Mouse (Mus musculus): ENCODE results near the gene Ncaph2.

Gene Ncaph2

GRCm38 (mm10) chr15:89377938-89378828 lies 22.7 kb downstream of the Ncaph2 start:
- H3K36me3 ChIP-seq (ENCODE audit: insufficient read depth, low read length): peaks cover under 1% of the 10 kb centered on the region; the same call in 1 of the 2 replicates
- TF ChIP-seq POU5F1 (IDR thresholded peaks at IDR 0.05; ENCODE audit: borderline replicate concordance, low read length) (no peak), CTCF (conservative IDR thresholded peaks at IDR 0.05; ENCODE audit: low read length) (no peak), NANOG (IDR thresholded peaks at IDR 0.05; ENCODE audit: borderline replicate concordance, low read length) (no peak)

GRCm38 (mm10) chr15:89378831-89379401 lies 23.4 kb downstream of the Ncaph2 start, which contains the start of gene Odf3b:
Odf3b (minus strand) TSS chr15:89379282.
- H3K9me3 ChIP-seq (ENCODE audit: low read length): no peaks in the 10 kb centered on the region
- H3K4me3 ChIP-seq (replicated peaks; ENCODE audit: low read length): peak within 1 kb of the TSS; percentile 76
- no peak for TF ChIP-seq CTCF (conservative IDR thresholded peaks at IDR 0.05; ENCODE audit: low read length)
- H3K27me3 ChIP-seq (ENCODE audit: insufficient read depth, low read length): peaks cover 62% of the 10 kb centered on the region
- H3K36me3 ChIP-seq (ENCODE audit: insufficient read depth, low read length): no peaks in the 10 kb centered on the region
- H3K4me1 ChIP-seq (replicated peaks; ENCODE audit: low read depth, low read length): peaks cover 48% of the 10 kb centered on the region

More at GRCm38 (mm10) chr15:89377938-89378828, 22.7 kb downstream of the Ncaph2 start:
- Histone ChIP-seq H3K27me3 (ENCODE audit: insufficient read depth, low read length) (peaks cover 59% of the 10 kb centered on the region), H3K9me3 (ENCODE audit: low read length) (no peaks in the 10 kb centered on the region), H3K4me3 (replicated peaks; ENCODE audit: low read length) (peak overlapping the region; percentile 76), H3K4me1 (replicated peaks; ENCODE audit: low read depth, low read length) (peaks cover 50% of the 10 kb centered on the region)

GRCm38 (mm10) chr15:89379429-89379828 lies 23.9 kb downstream of the Ncaph2 start:
- Histone ChIP-seq H3K27me3 (ENCODE audit: insufficient read depth, low read length) (peaks cover 67% of the 10 kb centered on the region), H3K36me3 (ENCODE audit: insufficient read depth, low read length) (no peaks in the 10 kb centered on the region), H3K9me3 (ENCODE audit: low read length) (no peaks in the 10 kb centered on the region), H3K4me3 (replicated peaks; ENCODE audit: low read length) (peak overlapping the region; percentile 76), H3K4me1 (replicated peaks; ENCODE audit: low read depth, low read length) (peaks cover 44% of the 10 kb centered on the region)
- no peak for TF ChIP-seq POU5F1 (IDR thresholded peaks at IDR 0.05; ENCODE audit: borderline replicate concordance, low read length)
- no peak for TF ChIP-seq NANOG (IDR thresholded peaks at IDR 0.05; ENCODE audit: borderline replicate concordance, low read length)
- no peak for TF ChIP-seq CTCF (conservative IDR thresholded peaks at IDR 0.05; ENCODE audit: low read length)

- Histone ChIP-seq H3K36me3 (ENCODE audit: insufficient read depth, low read length) (no peaks in the 10 kb centered on the region), H3K4me1 (replicated peaks; ENCODE audit: low read depth, low read length) (peaks cover 46% of the 10 kb centered on the region), H3K27me3 (ENCODE audit: insufficient read depth, low read length) (peaks cover 85% of the 10 kb centered on the region), H3K4me3 (replicated peaks; ENCODE audit: low read length) (peak within 1 kb of the TSS; percentile 74), H3K9me3 (ENCODE audit: low read length) (no peaks in the 10 kb centered on the region)
- TF ChIP-seq CTCF (conservative IDR thresholded peaks at IDR 0.05; ENCODE audit: low read length): no peak
Measured at GRCm38 (mm10) chr15:89384617-89385016, 29.1 kb downstream of the Ncaph2 start, which contains the start of gene Klhdc7b. Klhdc7b (plus strand) TSS chr15:89384917.

- Histone ChIP-seq H3K4me3 (replicated peaks; ENCODE audit: low read length) (peak overlapping the region; percentile 64), H3K9me3 (ENCODE audit: low read length) (no peaks in the 10 kb centered on the region), H3K27me3 (ENCODE audit: insufficient read depth, low read length) (peaks cover 76% of the 10 kb centered on the region), H3K4me1 (replicated peaks; ENCODE audit: low read depth, low read length) (peaks cover 45% of the 10 kb centered on the region), H3K36me3 (ENCODE audit: insufficient read depth, low read length) (no peaks in the 10 kb centered on the region)
- TF ChIP-seq NANOG (IDR thresholded peaks at IDR 0.05; ENCODE audit: borderline replicate concordance, low read length): no peak
- no peak for TF ChIP-seq CTCF (conservative IDR thresholded peaks at IDR 0.05; ENCODE audit: low read length)
- no peak for TF ChIP-seq POU5F1 (IDR thresholded peaks at IDR 0.05; ENCODE audit: borderline replicate concordance, low read length)
Measured at GRCm38 (mm10) chr15:89387127-89387526, 31.6 kb downstream of the Ncaph2 start.

GRCm38 (mm10) chr15:89390081-89390480 lies 34.6 kb downstream of the Ncaph2 start:
- peaks cover 38% of the 10 kb centered on the region for H3K4me1 ChIP-seq (replicated peaks; ENCODE audit: low read depth, low read length)
- TF ChIP-seq POU5F1 (IDR thresholded peaks at IDR 0.05; ENCODE audit: borderline replicate concordance, low read length) (no peak), CTCF (conservative IDR thresholded peaks at IDR 0.05; ENCODE audit: low read length) (no peak), NANOG (IDR thresholded peaks at IDR 0.05; ENCODE audit: borderline replicate concordance, low read length) (no peak)
- H3K9me3 ChIP-seq (ENCODE audit: low read length): no peaks in the 10 kb centered on the region
- H3K27me3 ChIP-seq (ENCODE audit: insufficient read depth, low read length): peaks cover 56% of the 10 kb centered on the region
- no peaks in the 10 kb centered on the region for H3K36me3 ChIP-seq (ENCODE audit: insufficient read depth, low read length)
- H3K4me3 ChIP-seq (replicated peaks; ENCODE audit: low read length): no peak overlapping the region

GRCm38 (mm10) chr15:89396883-89397282 lies 41.4 kb downstream of the Ncaph2 start:
- no peaks in the 10 kb centered on the region for H3K36me3 ChIP-seq (ENCODE audit: insufficient read depth, low read length)
- H3K9me3 ChIP-seq (ENCODE audit: low read length): no peaks in the 10 kb centered on the region
- peaks cover 11% of the 10 kb centered on the region; the same call in 1 of the 2 replicates for H3K27me3 ChIP-seq (ENCODE audit: insufficient read depth, low read length)
- no peak overlapping the region for H3K4me3 ChIP-seq (replicated peaks; ENCODE audit: low read length)
- no peak for TF ChIP-seq POU5F1 (IDR thresholded peaks at IDR 0.05; ENCODE audit: borderline replicate concordance, low read length)
- TF ChIP-seq NANOG (IDR thresholded peaks at IDR 0.05; ENCODE audit: borderline replicate concordance, low read length): no peak
- no peak for TF ChIP-seq CTCF (conservative IDR thresholded peaks at IDR 0.05; ENCODE audit: low read length)
- H3K4me1 ChIP-seq (replicated peaks; ENCODE audit: low read depth, low read length): peaks cover 29% of the 10 kb centered on the region

DNA sequence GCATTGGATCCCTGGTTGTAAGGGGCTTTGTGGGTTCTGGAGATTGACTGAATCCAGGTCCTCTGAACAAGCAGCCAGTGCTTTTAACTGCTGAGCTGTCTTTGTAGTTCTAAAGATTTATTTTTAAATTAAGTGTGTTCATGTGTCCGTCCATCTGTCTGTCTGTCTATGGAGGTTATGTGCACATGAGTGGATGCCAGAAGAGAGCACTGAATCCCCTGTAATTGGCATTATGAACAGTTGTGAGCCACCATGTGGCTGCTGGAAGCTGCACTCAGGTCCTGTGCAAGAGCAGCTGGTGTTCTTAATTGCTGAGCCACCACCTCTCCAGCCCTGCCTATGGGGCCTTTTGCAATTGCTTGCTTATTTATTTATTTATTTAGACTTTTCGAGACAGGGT lies 42.6 kb downstream of the Ncaph2 start:
- TF ChIP-seq NANOG (IDR thresholded peaks at IDR 0.05; ENCODE audit: borderline replicate concordance, low read length): no peak
- no peak for TF ChIP-seq POU5F1 (IDR thresholded peaks at IDR 0.05; ENCODE audit: borderline replicate concordance, low read length)
- no peaks in the 10 kb centered on the region for H3K36me3 ChIP-seq (ENCODE audit: insufficient read depth, low read length)
- peaks cover 7% of the 10 kb centered on the region; the same call in 1 of the 2 replicates for H3K27me3 ChIP-seq (ENCODE audit: insufficient read depth, low read length)
- H3K4me3 ChIP-seq (replicated peaks; ENCODE audit: low read length): no peak overlapping the region
- no peaks in the 10 kb centered on the region for H3K9me3 ChIP-seq (ENCODE audit: low read length)
- peaks cover 32% of the 10 kb centered on the region for H3K4me1 ChIP-seq (replicated peaks; ENCODE audit: low read depth, low read length)
